Mouse (Mus musculus) midbrain, embryonic 14.5 days (tissue): ENCODE results near the gene Syt6. TPM values are rescaled to one million over a fixed set of nuclear protein-coding genes. Genes with fewer than 3 reads are reported as not detected.

Experiments used
- ATAC-seq: fragments of 200-750 bp; cut with Nextera tagmentation; 2 replicates; pipeline ENCODE4 v1.8.0; 2017; ENCODE audit warnings: moderate number of reproducible peaks, moderate library complexity; ENCODE audit not compliant: low FRiP score, low TSS enrichment
- DNase-seq: peaks from one replicate; pipeline ENCODE4 v3.0.0-alpha.2; 2015
- H3K27ac ChIP-seq: fragments of 300-500 bp; sonication (generic); replicated peaks from 2 replicates; pipeline ENCODE4 v1.5.1; 2014; ENCODE audit warnings: mild to moderate bottlenecking, low read depth, low read length, moderate library complexity
- H3K27me3 ChIP-seq: fragments of 300-500 bp; sonication (generic); 2 replicates; pipeline ENCODE4 v1.6.1; 2014; ENCODE audit warnings: low read length, control low read depth, mixed read lengths; ENCODE audit not compliant: control insufficient read depth, insufficient read depth
- H3K36me3 ChIP-seq: fragments of 300-500 bp; sonication (generic); 2 replicates; pipeline ENCODE4 v1.6.1; 2014; ENCODE audit warnings: low read length, control low read depth; ENCODE audit not compliant: control insufficient read depth, insufficient read depth
- H3K4me1 ChIP-seq: fragments of 300-500 bp; sonication (generic); 2 replicates; pipeline ENCODE4 v1.6.1; 2014; ENCODE audit warnings: mild to moderate bottlenecking, antibody characterized with exemption, low read length, control low read depth; ENCODE audit not compliant: control insufficient read depth, insufficient read depth
- H3K4me2 ChIP-seq: fragments of 300-500 bp; sonication (generic); 2 replicates; pipeline ENCODE4 v1.6.1; 2014; ENCODE audit warnings: mild to moderate bottlenecking, low read length, moderate library complexity
- H3K4me3 ChIP-seq: fragments of 300-500 bp; sonication (generic); replicated peaks from 2 replicates; pipeline ENCODE4 v1.5.1; 2014; ENCODE audit warnings: low read depth, low read length
- H3K9ac ChIP-seq: fragments of 300-500 bp; sonication (generic); replicated peaks from 2 replicates; pipeline ENCODE4 v1.6.1; 2014; ENCODE audit warnings: mild to moderate bottlenecking, low read length, moderate library complexity
- H3K9me3 ChIP-seq: fragments of 300-500 bp; sonication (generic); 2 replicates; pipeline ENCODE4 v1.6.1; 2016; ENCODE audit warnings: low read length, control low read depth, mixed read lengths; ENCODE audit not compliant: control insufficient read depth
- WGBS: fragments of 180-500 bp; shearing (Covaris S2); extraction: QIAGEN DNeasy Blood & Tissue Kit; methylation state at CpG from one replicate; pipeline ENCODE4 v1.1.7; 2014; 5-methylcytosine and 5-hydroxymethylcytosine counted together
- polyA plus RNA-seq: library from polyadenylated mRNA; unstranded; fragments of >200 nt; fragmentation: Nextera tagmentation; extraction: Ambion mirVana; gene quantifications from 2 replicates; pipeline ENCODE4 v1.2.1, GENCODE M21; 2014

The Syt6 gene
- polyA plus RNA-seq, 1 experiment from 2014 or later: 21.1 TPM

GRCm38 (mm10) chr3:103606660-103607595 is 31.9 kb downstream of the Syt6 start:
- Histone ChIP-seq H3K9ac (no peak overlapping the region), H3K4me3 (no peak overlapping the region), H3K4me1 (no peaks in the 10 kb centered on the region), H3K36me3 (no peaks in the 10 kb centered on the region), H3K9me3 (no peaks in the 10 kb centered on the region), H3K4me2 (no peak overlapping the region), H3K27ac (no peak overlapping the region), H3K27me3 (no peaks in the 10 kb centered on the region)
- WGBS: 85% methylated on average over 13 of the region's 13 CpGs
- DNase-seq (no peak), ATAC-seq (no peak)

DNA sequence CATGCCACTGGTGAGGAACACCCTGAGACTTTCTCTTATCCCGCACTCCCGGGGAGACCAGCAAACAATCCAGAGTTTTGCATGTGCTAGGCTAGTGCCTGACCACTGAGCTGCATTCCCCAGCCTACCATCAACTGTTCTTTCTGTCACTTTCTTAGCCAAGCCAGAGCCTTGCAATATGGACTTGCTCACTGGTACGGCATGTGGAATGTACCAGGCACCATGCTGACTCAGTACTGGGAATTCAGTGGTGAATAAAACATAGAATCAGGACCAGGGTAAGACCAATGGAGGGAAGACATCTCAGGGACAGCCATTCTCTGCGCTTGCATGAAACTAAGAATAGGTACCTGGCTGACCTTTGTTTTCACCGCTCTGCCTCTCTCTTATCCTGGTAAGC is 35.2 kb downstream of the Syt6 start:
- no peak for DNase-seq
- Histone ChIP-seq H3K27ac (no peak overlapping the region), H3K4me2 (no peak overlapping the region), H3K27me3 (no peaks in the 10 kb centered on the region), H3K36me3 (no peaks in the 10 kb centered on the region), H3K9me3 (no peaks in the 10 kb centered on the region), H3K9ac (no peak overlapping the region), H3K4me1 (no peaks in the 10 kb centered on the region), H3K4me3 (no peak overlapping the region)
- 93% methylated on average over 5 of the region's 5 CpGs for WGBS
- no peak for ATAC-seq

GRCm38 (mm10) chr3:103612636-103613355 is 37.8 kb downstream of the Syt6 start:
- H3K4me3 ChIP-seq: no peak overlapping the region
- no peak overlapping the region for H3K9ac ChIP-seq
- no peak for DNase-seq
- no peak overlapping the region for H3K4me2 ChIP-seq
- H3K27ac ChIP-seq: no peak overlapping the region
- H3K27me3 ChIP-seq: no peaks in the 10 kb centered on the region
- no peaks in the 10 kb centered on the region for H3K9me3 ChIP-seq
- ATAC-seq: no peak
- H3K36me3 ChIP-seq: no peaks in the 10 kb centered on the region
- no peaks in the 10 kb centered on the region for H3K4me1 ChIP-seq
- WGBS: 80% methylated on average over 9 of the region's 9 CpGs

- no peak overlapping the region for H3K9ac ChIP-seq
- DNase-seq (no peak), ATAC-seq (no peak)
- H3K4me1 ChIP-seq: no peaks in the 10 kb centered on the region
- WGBS: 86% methylated on average over 4 of the region's 4 CpGs
- no peak overlapping the region for H3K4me3 ChIP-seq
- H3K4me2 ChIP-seq: no peak overlapping the region
- H3K9me3 ChIP-seq: no peaks in the 10 kb centered on the region
- no peaks in the 10 kb centered on the region for H3K36me3 ChIP-seq
- no peaks in the 10 kb centered on the region for H3K27me3 ChIP-seq
- no peak overlapping the region for H3K27ac ChIP-seq
Observed at GRCm38 (mm10) chr3:103615621-103616020, 40.6 kb downstream of the Syt6 start.

GRCm38 (mm10) chr3:103616981-103617380 is 42.0 kb downstream of the Syt6 start:
- H3K27me3 ChIP-seq: no peaks in the 10 kb centered on the region
- no peak overlapping the region for H3K4me2 ChIP-seq
- ATAC-seq (no peak), DNase-seq (no peak)
- H3K27ac ChIP-seq: no peak overlapping the region
- WGBS: 48% methylated on average over 6 of the region's 6 CpGs
- no peaks in the 10 kb centered on the region for H3K36me3 ChIP-seq
- H3K4me3 ChIP-seq: no peak overlapping the region
- H3K9me3 ChIP-seq: no peaks in the 10 kb centered on the region
- H3K9ac ChIP-seq: no peak overlapping the region
- H3K4me1 ChIP-seq: no peaks in the 10 kb centered on the region

- Histone ChIP-seq H3K27ac (no peak overlapping the region), H3K4me2 (no peak overlapping the region), H3K9ac (no peak overlapping the region), H3K9me3 (no peaks in the 10 kb centered on the region), H3K27me3 (no peaks in the 10 kb centered on the region), H3K4me1 (0 out of 2 replicates have a peak, but pooled peaks cover 2% of the 10 kb centered on the region), H3K36me3 (no peaks in the 10 kb centered on the region), H3K4me3 (no peak overlapping the region)
- 82% methylated on average over 11 of the region's 11 CpGs for WGBS
- ATAC-seq (no peak), DNase-seq (no peak)
Observed at GRCm38 (mm10) chr3:103620101-103620500, 45.1 kb downstream of the Syt6 start.

- no peak overlapping the region for H3K9ac ChIP-seq
- no peaks in the 10 kb centered on the region for H3K36me3 ChIP-seq
- H3K4me3 ChIP-seq: no peak overlapping the region
- no peaks in the 10 kb centered on the region for H3K9me3 ChIP-seq
- 89% methylated on average over 10 of the region's 10 CpGs for WGBS
- DNase-seq (no peak), ATAC-seq (no peak)
- 0 out of 2 replicates have a peak, but pooled peaks cover 2% of the 10 kb centered on the region for H3K4me1 ChIP-seq
- H3K27me3 ChIP-seq: no peaks in the 10 kb centered on the region
- H3K4me2 ChIP-seq: no peak overlapping the region
- no peak overlapping the region for H3K27ac ChIP-seq
Observed at GRCm38 (mm10) chr3:103623893-103624470, 49.0 kb downstream of the Syt6 start.

- no peaks in the 10 kb centered on the region for H3K27me3 ChIP-seq
- H3K4me3 ChIP-seq: no peak overlapping the region
- H3K9ac ChIP-seq: no peak overlapping the region
- no peak overlapping the region for H3K27ac ChIP-seq
- no peaks in the 10 kb centered on the region for H3K36me3 ChIP-seq
- DNase-seq (peak; percentile 43), ATAC-seq (no peak)
- WGBS: 55% methylated on average over 5 of the region's 5 CpGs
- 0 out of 2 replicates have a peak, but pooled peaks cover 2% of the 10 kb centered on the region for H3K4me1 ChIP-seq
- H3K4me2 ChIP-seq: no peak overlapping the region
- no peaks in the 10 kb centered on the region for H3K9me3 ChIP-seq
Observed at GRCm38 (mm10) chr3:103624591-103625051, 49.6 kb downstream of the Syt6 start.
